Mouse (Mus musculus) stomach, embryonic 16.5 days (tissue): ENCODE measurements around the gene Smurf1. TPM values are rescaled to one million over a fixed set of nuclear protein-coding genes. Genes with fewer than 3 reads are reported as not detected.

Experiments used
- ATAC-seq: fragments of 200-750 bp; cut with Nextera tagmentation; 2 replicates; pipeline ENCODE4 v1.8.0; 2017; ENCODE audit warnings: moderate number of reproducible peaks, moderate TSS enrichment; ENCODE audit not compliant: insufficient read depth, low FRiP score
- H3K27ac ChIP-seq: fragments of 300-500 bp; sonication (generic); 2 replicates; pipeline ENCODE4 v1.5.1; 2014; ENCODE audit warnings: low read length
- H3K27me3 ChIP-seq: fragments of 300-500 bp; sonication (generic); 2 replicates; pipeline ENCODE4 v1.6.1; 2014; ENCODE audit warnings: low read length, control low read depth, mixed read lengths; ENCODE audit not compliant: control insufficient read depth, insufficient read depth
- H3K36me3 ChIP-seq: fragments of 300-500 bp; sonication (generic); 2 replicates; pipeline ENCODE4 v1.6.1; 2014; ENCODE audit warnings: low read length; ENCODE audit not compliant: control insufficient read depth, insufficient read depth
- H3K4me1 ChIP-seq: fragments of 300-500 bp; sonication (generic); 2 replicates; pipeline ENCODE4 v1.6.1; 2014; ENCODE audit warnings: low read length, control low read depth, mixed read lengths; ENCODE audit not compliant: control insufficient read depth, insufficient read depth
- H3K4me2 ChIP-seq: fragments of 300-500 bp; sonication (generic); 2 replicates; pipeline ENCODE4 v1.6.1; 2014; ENCODE audit warnings: low read depth, low read length, mixed read lengths
- H3K4me3 ChIP-seq: fragments of 300-500 bp; sonication (generic); replicated peaks from 2 replicates; pipeline ENCODE4 v1.5.1; 2014; ENCODE audit warnings: mild to moderate bottlenecking, low read length
- H3K9ac ChIP-seq: fragments of 300-500 bp; sonication (generic); 2 replicates; pipeline ENCODE4 v1.6.1; 2014; ENCODE audit warnings: low read length
- H3K9me3 ChIP-seq: fragments of 300-500 bp; sonication (generic); replicated peaks from 2 replicates; pipeline ENCODE4 v1.6.1; 2016; ENCODE audit warnings: low read length, control low read depth; ENCODE audit not compliant: control insufficient read depth
- WGBS: fragments of 180-500 bp; shearing (Covaris S2); extraction: QIAGEN DNeasy Blood & Tissue Kit; methylation state at CpG from one replicate; pipeline ENCODE4 v1.1.7; 2014; 5-methylcytosine and 5-hydroxymethylcytosine counted together
- polyA plus RNA-seq: library from polyadenylated mRNA; unstranded; fragments of >200 nt; fragmentation: Nextera tagmentation; extraction: Ambion mirVana; gene quantifications from 2 replicates; pipeline ENCODE4 v1.2.1, GENCODE M21; 2015

The Smurf1 gene
- polyA plus RNA-seq, 1 experiment from 2014 or later: 7.0 TPM

GRCm38 (mm10) chr5:144901035-144901434, 64.6 kb downstream of the Smurf1 start:
- Histone ChIP-seq H3K4me2 (no peak overlapping the region), H3K27ac (no peak overlapping the region), H3K4me1 (0 out of 2 replicates have a peak, but pooled peaks cover 4% of the 10 kb centered on the region), H3K36me3 (peaks cover 10% of the 10 kb centered on the region; the same call in 1 of the 2 replicates), H3K4me3 (no peak overlapping the region), H3K27me3 (no peaks in the 10 kb centered on the region), H3K9me3 (no peaks in the 10 kb centered on the region), H3K9ac (no peak overlapping the region)
- no peak for ATAC-seq
- 86% methylated on average over 7 of the region's 7 CpGs for WGBS

DNA sequence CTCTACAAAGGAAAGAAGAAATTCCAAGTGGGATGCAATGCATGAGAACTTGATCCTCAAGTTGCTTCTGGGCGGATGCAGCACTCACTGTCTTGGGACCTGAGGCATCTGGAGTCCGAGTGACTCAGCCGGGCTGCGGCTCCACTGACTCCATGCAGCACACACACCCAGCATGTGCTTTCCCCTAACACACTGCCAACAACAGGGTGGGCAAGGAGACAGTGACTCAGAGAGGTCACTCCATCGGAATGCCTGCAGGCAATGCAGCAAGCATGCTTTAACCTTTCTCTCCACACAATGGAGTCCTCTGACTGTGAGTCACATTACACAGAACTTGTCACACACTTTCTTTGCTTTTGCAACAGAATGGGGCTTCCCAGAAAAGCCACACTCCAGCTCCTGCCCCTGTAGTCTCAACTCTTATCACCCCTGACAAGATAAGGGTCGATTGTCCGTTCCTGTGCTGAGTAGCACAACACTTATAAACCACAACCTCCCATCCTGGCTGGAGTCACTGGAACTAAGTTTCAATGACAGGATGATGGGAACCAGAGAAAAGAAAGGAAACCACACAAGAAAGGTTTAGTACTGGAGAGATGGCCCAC, 67.1 kb downstream of the Smurf1 start:
- Histone ChIP-seq H3K4me2 (no peak overlapping the region), H3K27ac (no peak overlapping the region; the same call in 1 of the 2 replicates)
- WGBS: 46% methylated on average over 7 of the region's 7 CpGs

DNA sequence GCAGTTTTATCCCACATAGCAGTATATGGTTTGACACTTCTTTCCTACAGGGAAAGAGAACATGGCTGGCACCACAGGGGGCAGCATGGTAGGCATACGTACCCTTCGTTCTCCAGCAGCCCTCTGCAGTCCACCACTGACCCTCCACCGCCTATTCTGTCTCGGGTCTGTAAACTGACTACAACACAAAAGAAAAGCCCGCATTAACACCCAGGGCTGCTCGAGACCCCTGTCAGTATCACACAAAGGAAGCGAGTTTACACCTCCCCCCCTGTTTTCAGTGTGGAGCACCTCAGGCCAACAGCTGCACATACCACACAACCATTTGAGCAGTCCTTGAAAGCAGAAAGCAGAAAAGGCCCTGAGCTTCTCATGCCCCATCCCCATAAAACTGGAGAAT, 67.8 kb downstream of the Smurf1 start:
- Histone ChIP-seq H3K4me1 (no peaks in the 10 kb centered on the region), H3K9me3 (no peaks in the 10 kb centered on the region), H3K27ac (no peak overlapping the region), H3K4me3 (no peak overlapping the region), H3K27me3 (no peaks in the 10 kb centered on the region), H3K36me3 (peaks cover 10% of the 10 kb centered on the region; the same call in 1 of the 2 replicates), H3K9ac (no peak overlapping the region), H3K4me2 (no peak overlapping the region)
- ATAC-seq: no peak
- WGBS: 66% methylated on average over 7 of the region's 7 CpGs

More for the DNA sequence above, 67.1 kb downstream of the Smurf1 start:
- H3K4me3 ChIP-seq: no peak overlapping the region
- H3K4me1 ChIP-seq: no peaks in the 10 kb centered on the region
- ATAC-seq: no peak
- H3K9ac ChIP-seq: no peak overlapping the region
- peaks cover 10% of the 10 kb centered on the region; the same call in 1 of the 2 replicates for H3K36me3 ChIP-seq
- H3K9me3 ChIP-seq: no peaks in the 10 kb centered on the region
- no peaks in the 10 kb centered on the region for H3K27me3 ChIP-seq

DNA sequence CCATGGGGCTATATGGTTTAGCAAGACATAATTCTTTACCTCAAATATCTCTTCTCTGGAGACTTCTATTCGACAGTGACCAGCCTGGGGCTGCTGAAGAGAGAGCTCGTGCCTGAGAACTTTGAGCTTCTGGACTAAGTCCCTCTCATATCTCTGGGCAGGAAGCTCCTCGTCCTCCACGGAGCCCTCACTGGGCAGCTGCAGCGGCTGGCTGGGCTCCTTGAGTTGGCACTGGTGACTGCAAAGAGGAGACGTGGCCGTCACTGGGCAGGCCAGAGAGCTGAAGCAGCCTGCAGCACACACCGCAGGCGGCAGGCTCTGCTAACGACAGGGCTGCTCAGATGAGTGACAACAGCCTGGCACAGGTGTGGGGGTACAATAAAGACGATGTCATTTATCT, 74.4 kb downstream of the Smurf1 start:
- Histone ChIP-seq H3K36me3 (peaks cover 30% of the 10 kb centered on the region), H3K4me3 (no peak overlapping the region), H3K27ac (no peak overlapping the region), H3K4me1 (no peaks in the 10 kb centered on the region), H3K9ac (no peak overlapping the region), H3K9me3 (no peaks in the 10 kb centered on the region; the same call in 1 of the 2 replicates), H3K4me2 (no peak overlapping the region), H3K27me3 (no peaks in the 10 kb centered on the region)
- WGBS: 87% methylated on average over 11 of the region's 11 CpGs
- ATAC-seq: no peak

DNA sequence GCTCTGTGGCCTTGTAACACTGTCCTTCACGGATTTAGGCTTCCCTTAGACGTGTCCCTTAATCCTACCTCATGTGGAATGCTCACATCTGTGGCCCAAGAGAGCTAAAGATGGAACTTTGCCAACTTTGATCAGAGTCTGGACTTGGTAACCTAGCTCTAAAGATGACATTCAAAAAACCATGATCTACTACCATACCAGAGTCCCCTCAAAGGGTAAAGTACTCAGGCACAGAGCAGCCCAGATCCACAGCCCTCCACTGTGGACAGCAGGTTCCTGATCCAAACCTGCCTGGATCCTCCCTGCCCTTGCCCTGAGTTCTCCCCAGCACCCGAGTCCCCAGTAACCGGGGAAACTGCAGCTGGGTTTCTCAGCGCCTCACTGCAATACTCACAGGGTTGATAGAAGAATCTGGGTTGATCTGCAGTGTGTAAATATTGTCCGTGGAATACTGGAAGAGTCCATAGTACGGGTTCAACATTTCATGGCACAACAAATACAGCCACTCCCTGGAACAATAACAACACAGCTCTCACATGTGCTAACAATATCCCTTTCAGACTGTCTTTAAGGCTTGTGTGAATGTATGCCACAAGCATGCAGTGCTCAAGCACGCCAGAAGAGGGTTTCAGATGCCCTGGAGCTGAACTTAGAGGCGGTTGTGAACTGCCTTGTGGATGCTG, 79.5 kb downstream of the Smurf1 start:
- ATAC-seq: no peak

GRCm38 (mm10) chr5:144884629-144885217, 80.9 kb downstream of the Smurf1 start:
- no peaks in the 10 kb centered on the region for H3K4me1 ChIP-seq
- WGBS: 76% methylated on average over 13 of the region's 13 CpGs
- H3K27ac ChIP-seq: no peak overlapping the region
- no peaks in the 10 kb centered on the region; the same call in 1 of the 2 replicates for H3K9me3 ChIP-seq
- H3K27me3 ChIP-seq: no peaks in the 10 kb centered on the region
- H3K36me3 ChIP-seq: peaks cover 38% of the 10 kb centered on the region
- no peak overlapping the region for H3K4me3 ChIP-seq
- no peak overlapping the region for H3K9ac ChIP-seq
- ATAC-seq: 0 out of 2 replicates have a peak, but pooled peaks have one; percentile 35
- no peak overlapping the region for H3K4me2 ChIP-seq

More for the DNA sequence above, 79.5 kb downstream of the Smurf1 start:
- 81% methylated on average over 9 of the region's 9 CpGs for WGBS
- H3K27me3 ChIP-seq: no peaks in the 10 kb centered on the region
- H3K4me2 ChIP-seq: no peak overlapping the region
- H3K9ac ChIP-seq: no peak overlapping the region
- peaks cover 41% of the 10 kb centered on the region for H3K36me3 ChIP-seq
- H3K9me3 ChIP-seq: no peaks in the 10 kb centered on the region; the same call in 1 of the 2 replicates
- no peak overlapping the region for H3K4me3 ChIP-seq
- H3K4me1 ChIP-seq: no peaks in the 10 kb centered on the region
- H3K27ac ChIP-seq: no peak overlapping the region

DNA sequence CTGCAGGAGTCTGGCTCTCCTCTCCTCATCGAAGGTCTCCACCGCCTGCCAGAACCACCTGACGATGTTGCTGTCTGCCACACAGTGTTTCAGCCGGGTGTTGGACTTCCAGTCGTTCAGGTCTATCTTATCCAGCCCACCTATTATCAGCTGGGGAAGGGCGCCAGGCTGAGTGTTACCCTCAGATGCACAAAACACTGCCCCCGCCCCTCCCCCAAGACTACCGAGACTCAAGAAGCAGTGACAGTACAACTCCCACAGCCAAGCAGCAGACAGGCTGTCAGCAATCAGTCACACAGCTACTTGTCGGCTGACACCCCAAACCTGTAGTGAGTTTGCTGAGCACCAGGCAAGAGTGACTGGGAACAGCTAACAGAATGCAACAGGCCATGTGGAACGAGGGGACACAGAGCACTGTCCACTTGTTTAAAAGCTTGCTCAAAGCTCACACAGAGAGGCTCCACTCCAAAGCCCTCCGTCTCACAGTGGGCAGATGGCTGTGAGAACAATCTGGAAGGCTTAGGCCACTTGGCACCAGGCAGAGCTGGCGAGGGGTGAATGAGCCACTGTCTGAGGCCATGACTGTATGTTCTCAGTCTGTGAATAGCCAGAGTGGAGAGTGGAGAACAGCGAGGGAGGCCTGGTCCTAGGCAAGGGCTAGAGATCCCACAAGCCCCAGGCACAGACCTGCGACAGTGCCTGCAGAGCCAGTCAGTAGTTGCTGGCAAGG, 83.8 kb downstream of the Smurf1 start:
- no peak overlapping the region for H3K4me3 ChIP-seq
- 79% methylated on average over 14 of the region's 14 CpGs for WGBS
- ATAC-seq: no peak

DNA sequence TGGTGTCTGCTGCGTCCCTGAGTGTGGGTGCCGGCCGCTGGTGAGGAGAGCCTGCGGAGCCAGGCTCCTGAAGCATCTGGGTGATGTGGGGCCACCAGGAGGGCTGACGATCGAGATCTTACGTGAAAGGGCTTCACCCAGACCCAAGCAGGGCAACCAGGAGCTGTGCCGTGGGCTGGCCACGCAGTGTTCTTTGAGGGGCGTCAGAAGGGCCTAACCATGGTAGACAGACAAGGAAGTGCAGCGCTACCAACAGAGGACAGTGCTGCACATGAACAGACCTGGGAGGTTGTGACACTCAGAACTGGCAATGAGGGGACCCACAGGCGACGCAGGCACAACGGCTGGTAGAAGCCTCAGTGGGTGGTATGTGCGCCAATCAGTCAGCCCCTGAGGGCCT, 88.6 kb downstream of the Smurf1 start:
- Histone ChIP-seq H3K27ac (no peak overlapping the region), H3K27me3 (no peaks in the 10 kb centered on the region), H3K4me2 (no peak overlapping the region), H3K4me1 (no peaks in the 10 kb centered on the region), H3K9ac (no peak overlapping the region), H3K4me3 (no peak overlapping the region), H3K36me3 (0 out of 2 replicates have a peak, but pooled peaks cover 12% of the 10 kb centered on the region), H3K9me3 (no peaks in the 10 kb centered on the region)
- 89% methylated on average over 15 of the region's 15 CpGs for WGBS
- no peak for ATAC-seq

More for the DNA sequence above, 83.8 kb downstream of the Smurf1 start:
- Histone ChIP-seq H3K4me2 (no peak overlapping the region), H3K27me3 (no peaks in the 10 kb centered on the region), H3K27ac (no peak overlapping the region), H3K4me1 (no peaks in the 10 kb centered on the region), H3K36me3 (peaks cover 22% of the 10 kb centered on the region), H3K9ac (no peak overlapping the region), H3K9me3 (no peaks in the 10 kb centered on the region)
